Comparison of ENCODE assay signal across 11 mouse cellular contexts in genomic region chr17:88550981-88551940, GRCm38 (mm10). TPM values are rescaled to one million over a fixed set of nuclear protein-coding genes. Genes with fewer than 3 reads are reported as not detected.
DNase-seq lines count a peak whose midpoint lies in the region; ATAC-seq and TF ChIP-seq lines count a peak whose summit lies in the region.
"Had no signal": no experiment of that assay in that cellular context is flagged by ENCODE, and none has a peak within 500 bp of the region (broad histone marks: within the 10 kb centered on the region; RNA-seq: fewer than 3 reads in every experiment).

No protein-coding gene starts in this region.

- H3K9ac ChIP-seq in embryonic facial prominence, embryonic 15.5 days = no peak overlapping the region
- no peak overlapping the region for H3K9ac ChIP-seq in limb, embryonic 14.5 days (ENCODE audit: low read depth, low read length, severe bottlenecking)
- H3K9ac ChIP-seq: embryonic facial prominence, embryonic 13.5 days; neural tube, embryonic 12.5 days had no signal

- 0 out of 2 replicates have a peak overlapping the region, but pooled peaks have one; percentile 17 for H3K27ac ChIP-seq in embryonic facial prominence, embryonic 15.5 days (replicated peaks)
- no peak overlapping the region for H3K27ac ChIP-seq in embryonic facial prominence, embryonic 10.5 days (replicated peaks)
- 0 out of 2 replicates have a peak overlapping the region, but pooled peaks have one; percentile 28 for H3K27ac ChIP-seq in limb, embryonic 14.5 days (replicated peaks; ENCODE audit: low read depth, low read length)
- H3K27ac ChIP-seq in limb, embryonic 10.5 days = no peak overlapping the region
- peak overlapping the region; percentile 43; the same call in 1 of the 2 replicates for H3K27ac ChIP-seq in bone marrow, adult 2 months (ENCODE audit: control insufficient read depth, insufficient read depth, low read depth, low read length, poor library complexity)
- H3K27ac ChIP-seq: embryonic facial prominence, embryonic 13.5 days; neural tube, embryonic 12.5 days had no signal

- peaks cover 17% of the 10 kb centered on the region for H3K4me1 ChIP-seq in embryonic facial prominence, embryonic 15.5 days
- peaks cover 26% of the 10 kb centered on the region for H3K4me1 ChIP-seq in embryonic facial prominence, embryonic 10.5 days
- peaks cover 10% of the 10 kb centered on the region for H3K4me1 ChIP-seq in limb, embryonic 14.5 days (ENCODE audit: control insufficient read depth, insufficient read depth, low read length)
- peaks cover 22% of the 10 kb centered on the region for H3K4me1 ChIP-seq in limb, embryonic 10.5 days
- H3K4me1 ChIP-seq in bone marrow, adult 2 months (ENCODE audit: control insufficient read depth, insufficient read depth, low read length) = peaks cover 7% of the 10 kb centered on the region

- TF ChIP-seq CTCF in bone marrow, adult 2 months (IDR thresholded peaks at IDR 0.05; ENCODE audit: control insufficient read depth, insufficient read depth, low read length) = no peak

- DNase-seq in embryonic facial prominence, embryonic 10.5 days (ENCODE audit: low spot score) = no peak
- no peak for DNase-seq in limb, embryonic 14.5 days (ENCODE audit: low spot score)
- no peak for DNase-seq in limb, embryonic 10.5 days (ENCODE audit: low spot score)
- peak; percentile 30 for DNase-seq in lung, postnatal 25 days (ENCODE audit: low spot score)
- no peak for DNase-seq in embryo, embryonic 11 days
- no peak for DNase-seq in embryo, embryonic 10 days (ENCODE audit: low spot score)

- no peaks in the 10 kb centered on the region for H3K9me3 ChIP-seq in embryonic facial prominence, embryonic 15.5 days (replicated peaks)
- H3K9me3 ChIP-seq in embryonic facial prominence, embryonic 10.5 days = no peaks in the 10 kb centered on the region
- H3K9me3 ChIP-seq in limb, embryonic 14.5 days (ENCODE audit: control insufficient read depth, low read length) = no peaks in the 10 kb centered on the region
- no peaks in the 10 kb centered on the region for H3K9me3 ChIP-seq in limb, embryonic 10.5 days (replicated peaks)
- H3K9me3 ChIP-seq: embryonic facial prominence, embryonic 13.5 days; neural tube, embryonic 12.5 days had no signal

- 45% methylated on average over 10 of the region's 10 CpGs for WGBS in embryonic facial prominence, embryonic 15.5 days
- 61% methylated on average over 10 of the region's 10 CpGs for WGBS in embryonic facial prominence, embryonic 10.5 days
- 52% methylated on average over 10 of the region's 10 CpGs for WGBS in limb, embryonic 14.5 days
- WGBS in limb, embryonic 10.5 days = 70% methylated on average over 10 of the region's 10 CpGs
- 18% methylated on average over 10 of the region's 10 CpGs for WGBS in bone marrow, adult 2 months

- H3K4me2 ChIP-seq in embryonic facial prominence, embryonic 15.5 days (replicated peaks) = no peak overlapping the region
- no peak overlapping the region for H3K4me2 ChIP-seq in limb, embryonic 14.5 days (replicated peaks; ENCODE audit: low read depth, low read length, severe bottlenecking)
- H3K4me2 ChIP-seq: embryonic facial prominence, embryonic 13.5 days; neural tube, embryonic 12.5 days had no signal

- H3K4me3 ChIP-seq in embryonic facial prominence, embryonic 15.5 days (replicated peaks) = no peak overlapping the region
- H3K4me3 ChIP-seq in embryonic facial prominence, embryonic 10.5 days = no peak overlapping the region
- no peak overlapping the region for H3K4me3 ChIP-seq in limb, embryonic 14.5 days (replicated peaks; ENCODE audit: low read length)
- H3K4me3 ChIP-seq in limb, embryonic 10.5 days = no peak overlapping the region
- no peak overlapping the region for H3K4me3 ChIP-seq in bone marrow, adult 2 months (replicated peaks; ENCODE audit: control insufficient read depth, low read depth, low read length)
- H3K4me3 ChIP-seq: embryonic facial prominence, embryonic 13.5 days; neural tube, embryonic 12.5 days had no signal

- no peak for ATAC-seq in embryonic facial prominence, embryonic 15.5 days (ENCODE audit: insufficient number of reproducible peaks, low FRiP score, low TSS enrichment, low read depth)
- no peak for ATAC-seq in limb, embryonic 14.5 days (ENCODE audit: low FRiP score, low read depth)
- ATAC-seq: intestine, postnatal 0 days had no signal

- TF ChIP-seq POLR2A in limb, embryonic 14.5 days (IDR thresholded peaks at IDR 0.05; ENCODE audit: borderline replicate concordance, extremely low read depth, insufficient read depth, insufficient read length) = no peak
- no peak for TF ChIP-seq POLR2A in bone marrow, adult 2 months (IDR thresholded peaks at IDR 0.05; ENCODE audit: borderline replicate concordance, control insufficient read depth, low read depth, low read length)

- no peaks in the 10 kb centered on the region for H3K27me3 ChIP-seq in embryonic facial prominence, embryonic 15.5 days
- H3K27me3 ChIP-seq in embryonic facial prominence, embryonic 10.5 days (replicated peaks; ENCODE audit: low read depth, poor library complexity, severe bottlenecking) = no peaks in the 10 kb centered on the region
- H3K27me3 ChIP-seq in limb, embryonic 14.5 days (ENCODE audit: control insufficient read depth, insufficient read depth, low read length) = no peaks in the 10 kb centered on the region
- H3K27me3 ChIP-seq in limb, embryonic 10.5 days (ENCODE audit: low read depth, poor library complexity, severe bottlenecking) = no peaks in the 10 kb centered on the region
- H3K27me3 ChIP-seq: embryonic facial prominence, embryonic 13.5 days; neural tube, embryonic 12.5 days had no signal

- peaks cover 27% of the 10 kb centered on the region for H3K36me3 ChIP-seq in embryonic facial prominence, embryonic 15.5 days
- H3K36me3 ChIP-seq in embryonic facial prominence, embryonic 10.5 days (replicated peaks) = peaks cover 43% of the 10 kb centered on the region
- peaks cover 38% of the 10 kb centered on the region for H3K36me3 ChIP-seq in limb, embryonic 14.5 days (ENCODE audit: control insufficient read depth, insufficient read depth, low read length)
- H3K36me3 ChIP-seq in limb, embryonic 10.5 days = peaks cover 31% of the 10 kb centered on the region

RNA-seq across cellular contexts. Expression of gene Ppp1r21, which starts 21.3 kb away (rescaled TPM):
- polyA plus RNA-seq in embryonic facial prominence, embryonic 15.5 days (2015; fragmentation: Nextera tagmentation; extraction: Ambion mirVana) = 19.2 and 21.8 TPM in 2 replicates
- 17.9 and 19.7 TPM in 2 replicates for polyA plus RNA-seq in embryonic facial prominence, embryonic 10.5 days (2016; fragmentation: Nextera tagmentation; extraction: Ambion mirVana)
- 35.7 and 36.3 TPM in 2 replicates for polyA plus RNA-seq in limb, embryonic 14.5 days (2012; rRNA removed)
- polyA plus RNA-seq in limb, embryonic 14.5 days (2014; fragmentation: Nextera tagmentation; extraction: Ambion mirVana) = 25.1 and 26.6 TPM in 2 replicates
- polyA plus RNA-seq in limb, embryonic 10.5 days (2016; fragmentation: Nextera tagmentation; extraction: Ambion mirVana) = 14.2 and 15.9 TPM in 2 replicates
- 24.1 and 26.5 TPM in 2 replicates for polyA plus RNA-seq in bone marrow, adult 2 months (2011; ENCODE audit: insufficient read depth, insufficient read length, low replicate concordance, missing spikeins)

RNA-seq across cellular contexts. Expression of gene Ston1, which starts 46.2 kb away (rescaled TPM):
- 5.9 and 7.7 TPM in 2 replicates for polyA plus RNA-seq in embryonic facial prominence, embryonic 15.5 days (2015; fragmentation: Nextera tagmentation; extraction: Ambion mirVana)
- polyA plus RNA-seq in embryonic facial prominence, embryonic 10.5 days (2016; fragmentation: Nextera tagmentation; extraction: Ambion mirVana) = 2.0 and 2.3 TPM in 2 replicates
- 34.8 and 34.9 TPM in 2 replicates for polyA plus RNA-seq in limb, embryonic 14.5 days (2012; rRNA removed)
- polyA plus RNA-seq in limb, embryonic 14.5 days (2014; fragmentation: Nextera tagmentation; extraction: Ambion mirVana) = 11.3 and 16.2 TPM in 2 replicates
- 2.4 and 3.0 TPM in 2 replicates for polyA plus RNA-seq in limb, embryonic 10.5 days (2016; fragmentation: Nextera tagmentation; extraction: Ambion mirVana)
- polyA plus RNA-seq in bone marrow, adult 2 months (2011; ENCODE audit: insufficient read depth, insufficient read length, low replicate concordance, missing spikeins) = 0.80 TPM in 1 of 2 replicates, not detected in the other

Comparison
In these comparisons a context has a peak if more than half of its experiments do, and no peak if none do; other contexts are left out.
1. H3K27ac ChIP-seq: peak in embryonic facial prominence, embryonic 15.5 days (single experiment), limb, embryonic 14.5 days (single experiment) and bone marrow, adult 2 months (single experiment); none in embryonic facial prominence, embryonic 10.5 days (single experiment) and limb, embryonic 10.5 days (single experiment).